Mouse (Mus musculus): ENCODE data around the gene Htr1d. TPM values are rescaled to one million over a fixed set of nuclear protein-coding genes. Genes with fewer than 3 reads are reported as not detected.

The Htr1d gene
- 0.37 and 0.38 TPM in 2 replicates for polyA plus RNA-seq (2015; fragmentation: Nextera tagmentation; extraction: Ambion mirVana)

DNA sequence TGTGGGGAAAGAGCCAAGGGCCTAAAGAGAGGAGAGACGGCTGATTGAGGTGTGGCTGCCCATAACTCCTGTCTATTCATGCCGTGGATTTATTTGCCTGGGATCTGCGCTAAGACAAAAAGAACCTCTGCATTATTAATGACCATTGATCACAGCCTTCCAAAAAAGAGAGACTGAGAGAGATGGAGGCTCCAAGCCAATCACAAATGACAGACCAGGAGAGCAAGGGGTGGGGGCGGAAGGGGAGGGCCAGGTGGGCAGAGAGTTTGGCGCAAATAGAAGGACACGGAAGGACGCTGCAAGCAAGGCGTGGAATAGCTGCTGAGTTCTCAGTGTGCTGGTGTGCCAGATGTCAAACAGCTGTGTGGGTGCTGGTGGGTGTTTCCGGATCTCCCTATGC, at the start of gene Htr1d:
TSS of gene Htr1d (plus strand) at position 301 of the 400 bp plus-strand sequence.
- peaks cover 61% of the 10 kb centered on the region for H3K27me3 ChIP-seq
- no peaks in the 10 kb centered on the region for H3K9me3 ChIP-seq (replicated peaks)
- H3K36me3 ChIP-seq (ENCODE audit: poor library complexity, severe bottlenecking) = no peaks in the 10 kb centered on the region
- peak within 1 kb of the TSS; percentile 79 for H3K4me2 ChIP-seq
- peak within 1 kb of the TSS; percentile 45 for H3K4me3 ChIP-seq
- no peak within 1 kb of the TSS for H3K27ac ChIP-seq
- 72% methylated on average over 9 of the region's 9 CpGs for WGBS
- H3K9ac ChIP-seq = peak within 1 kb of the TSS; percentile 68
- ATAC-seq = no peak
- peaks cover 18% of the 10 kb centered on the region for H3K4me1 ChIP-seq

- no peak overlapping the region for H3K4me3 ChIP-seq
- ATAC-seq = no peak
- 82% methylated on average over 5 of the region's 5 CpGs for WGBS
- peaks cover 12% of the 10 kb centered on the region for H3K4me1 ChIP-seq
- no peaks in the 10 kb centered on the region for H3K27me3 ChIP-seq
- H3K9ac ChIP-seq = no peak overlapping the region
- no peak overlapping the region for H3K4me2 ChIP-seq
- no peak overlapping the region for H3K27ac ChIP-seq
- H3K36me3 ChIP-seq (ENCODE audit: poor library complexity, severe bottlenecking) = no peaks in the 10 kb centered on the region
- no peaks in the 10 kb centered on the region for H3K9me3 ChIP-seq (replicated peaks)
Observed at GRCm38 (mm10) chr4:136377001-136377400, 46.3 kb upstream of the Htr1d start.

DNA sequence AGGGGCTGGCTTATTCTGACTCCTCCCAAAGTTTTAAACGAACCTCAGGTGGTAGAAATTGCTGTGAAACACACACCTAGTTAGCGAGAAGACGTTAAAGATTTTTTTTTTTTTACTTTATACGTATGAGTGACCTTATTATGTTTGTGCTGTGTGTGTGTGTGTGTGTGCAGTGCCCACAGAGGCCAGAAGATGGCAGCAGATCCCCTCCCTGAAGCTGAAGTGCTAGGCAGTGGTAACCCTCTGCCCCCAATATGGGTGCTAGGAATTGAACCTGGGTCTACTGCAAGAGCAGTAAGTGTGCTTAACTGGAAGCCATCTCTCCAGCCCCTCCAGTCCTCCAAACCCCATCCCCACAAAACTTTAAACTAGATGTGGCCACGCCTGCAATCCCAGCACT, 40.3 kb upstream of the Htr1d start:
- no peak overlapping the region for H3K27ac ChIP-seq
- no peaks in the 10 kb centered on the region; the same call in 1 of the 2 replicates for H3K9me3 ChIP-seq (replicated peaks)
- no peak overlapping the region for H3K9ac ChIP-seq
- WGBS = 83% methylated on average over 5 of the region's 5 CpGs
- no peaks in the 10 kb centered on the region for H3K27me3 ChIP-seq
- no peaks in the 10 kb centered on the region for H3K4me1 ChIP-seq
- no peak overlapping the region for H3K4me3 ChIP-seq
- no peaks in the 10 kb centered on the region for H3K36me3 ChIP-seq (ENCODE audit: poor library complexity, severe bottlenecking)
- no peak for ATAC-seq
- H3K4me2 ChIP-seq = no peak overlapping the region

DNA sequence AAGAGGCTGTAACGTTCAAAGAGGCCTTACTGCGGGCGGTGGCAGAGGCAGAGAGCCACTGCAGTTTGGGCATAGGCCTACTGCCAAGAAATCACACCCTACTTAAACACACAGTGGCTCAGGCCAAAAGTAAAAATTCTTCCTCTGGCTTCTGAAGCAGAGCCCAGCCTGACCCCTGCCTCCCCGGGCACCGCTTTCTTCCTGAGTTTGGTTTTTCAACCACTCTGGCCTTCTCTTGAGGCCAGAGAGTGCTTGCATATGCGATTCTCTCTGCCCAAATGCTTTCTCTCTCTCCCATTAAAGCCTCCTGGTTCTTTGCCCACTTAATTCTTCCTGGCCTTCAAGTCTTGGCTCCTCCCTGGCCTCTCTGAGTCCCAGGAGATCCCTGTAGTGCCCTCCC, 39.5 kb upstream of the Htr1d start:
- no peak for ATAC-seq
- Histone ChIP-seq H3K4me3 (no peak overlapping the region), H3K4me1 (no peaks in the 10 kb centered on the region), H3K36me3 (ENCODE audit: poor library complexity, severe bottlenecking) (no peaks in the 10 kb centered on the region), H3K9me3 (replicated peaks) (no peaks in the 10 kb centered on the region; the same call in 1 of the 2 replicates), H3K27ac (no peak overlapping the region), H3K4me2 (no peak overlapping the region), H3K9ac (no peak overlapping the region), H3K27me3 (no peaks in the 10 kb centered on the region)
- 86% methylated on average over 6 of the region's 6 CpGs for WGBS

- no peak for ATAC-seq
- Histone ChIP-seq H3K36me3 (ENCODE audit: poor library complexity, severe bottlenecking) (no peaks in the 10 kb centered on the region), H3K4me1 (no peaks in the 10 kb centered on the region), H3K9ac (no peak overlapping the region), H3K27me3 (no peaks in the 10 kb centered on the region), H3K4me2 (no peak overlapping the region), H3K27ac (no peak overlapping the region), H3K9me3 (replicated peaks) (no peaks in the 10 kb centered on the region; the same call in 1 of the 2 replicates), H3K4me3 (no peak overlapping the region)
- 57% methylated on average over 11 of the region's 11 CpGs for WGBS
Observed at GRCm38 (mm10) chr4:136387261-136387660, 36.1 kb upstream of the Htr1d start.

GRCm38 (mm10) chr4:136401806-136402205, 21.5 kb upstream of the Htr1d start:
- H3K36me3 ChIP-seq (ENCODE audit: poor library complexity, severe bottlenecking) = no peaks in the 10 kb centered on the region
- no peaks in the 10 kb centered on the region for H3K4me1 ChIP-seq
- no peak overlapping the region for H3K4me3 ChIP-seq
- H3K27ac ChIP-seq = no peak overlapping the region
- no peaks in the 10 kb centered on the region for H3K9me3 ChIP-seq (replicated peaks)
- H3K9ac ChIP-seq = no peak overlapping the region
- no peak overlapping the region for H3K4me2 ChIP-seq
- 91% methylated on average over 10 of the region's 10 CpGs for WGBS
- no peak for ATAC-seq
- no peaks in the 10 kb centered on the region for H3K27me3 ChIP-seq

GRCm38 (mm10) chr4:136407831-136408230, 15.5 kb upstream of the Htr1d start:
- Histone ChIP-seq H3K4me2 (no peak overlapping the region), H3K4me1 (no peaks in the 10 kb centered on the region), H3K27me3 (no peaks in the 10 kb centered on the region), H3K9ac (no peak overlapping the region), H3K4me3 (no peak overlapping the region), H3K27ac (no peak overlapping the region), H3K36me3 (ENCODE audit: poor library complexity, severe bottlenecking) (no peaks in the 10 kb centered on the region), H3K9me3 (replicated peaks) (no peaks in the 10 kb centered on the region)
- ATAC-seq = no peak
- 76% methylated on average over 11 of the region's 11 CpGs for WGBS

- H3K9me3 ChIP-seq (replicated peaks) = no peaks in the 10 kb centered on the region
- no peak for ATAC-seq
- no peaks in the 10 kb centered on the region for H3K36me3 ChIP-seq (ENCODE audit: poor library complexity, severe bottlenecking)
- H3K9ac ChIP-seq = no peak overlapping the region
- no peak overlapping the region for H3K4me3 ChIP-seq
- peak overlapping the region; percentile 49 for H3K27ac ChIP-seq
- WGBS = 66% methylated on average over 10 of the region's 10 CpGs
- H3K27me3 ChIP-seq = no peaks in the 10 kb centered on the region
- H3K4me2 ChIP-seq = no peak overlapping the region
- no peaks in the 10 kb centered on the region for H3K4me1 ChIP-seq
Observed at GRCm38 (mm10) chr4:136411995-136412765, 11.1 kb upstream of the Htr1d start.

- WGBS = 87% methylated on average over 9 of the region's 9 CpGs
- ATAC-seq = no peak
Observed at GRCm38 (mm10) chr4:136415477-136415876, 7.8 kb upstream of the Htr1d start.

DNA sequence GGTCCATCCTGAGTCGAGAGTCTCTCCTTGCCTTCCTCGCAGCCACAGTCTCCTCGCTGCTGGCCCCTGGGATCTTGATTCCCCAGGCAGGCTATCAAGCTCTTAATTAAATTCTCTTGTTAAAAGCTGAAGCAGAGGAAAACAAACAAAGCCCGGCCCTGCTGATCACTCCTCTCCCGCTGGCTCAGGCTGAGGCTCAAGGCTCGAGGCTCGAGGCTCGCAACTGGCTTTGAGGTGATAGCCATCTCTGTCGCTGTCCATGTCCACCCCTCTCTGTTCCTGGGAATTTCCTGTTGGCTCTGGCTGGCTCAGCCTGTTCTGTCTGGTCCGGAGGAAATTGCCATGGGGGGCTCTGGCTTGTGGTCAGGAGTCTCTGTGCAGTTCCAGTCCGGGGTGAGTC, 4.4 kb upstream of the Htr1d start:
- Histone ChIP-seq H3K36me3 (ENCODE audit: poor library complexity, severe bottlenecking) (no peaks in the 10 kb centered on the region), H3K9me3 (replicated peaks) (no peaks in the 10 kb centered on the region), H3K27ac (no peak overlapping the region), H3K9ac (no peak overlapping the region), H3K4me1 (peaks cover 7% of the 10 kb centered on the region; the same call in 1 of the 2 replicates), H3K27me3 (peaks cover 40% of the 10 kb centered on the region), H3K4me2 (no peak overlapping the region), H3K4me3 (no peak overlapping the region)
- 7% methylated on average over 11 of the region's 11 CpGs for WGBS
- ATAC-seq = no peak

More at GRCm38 (mm10) chr4:136415477-136415876, 7.8 kb upstream of the Htr1d start:
- no peak overlapping the region for H3K27ac ChIP-seq
- H3K9ac ChIP-seq = no peak overlapping the region
- no peaks in the 10 kb centered on the region for H3K9me3 ChIP-seq (replicated peaks)
- H3K4me2 ChIP-seq = no peak overlapping the region
- H3K4me3 ChIP-seq = no peak overlapping the region
- peaks cover 6% of the 10 kb centered on the region; the same call in 1 of the 2 replicates for H3K4me1 ChIP-seq
- H3K36me3 ChIP-seq (ENCODE audit: poor library complexity, severe bottlenecking) = no peaks in the 10 kb centered on the region
- H3K27me3 ChIP-seq = peaks cover 10% of the 10 kb centered on the region; the same call in 1 of the 2 replicates

DNA sequence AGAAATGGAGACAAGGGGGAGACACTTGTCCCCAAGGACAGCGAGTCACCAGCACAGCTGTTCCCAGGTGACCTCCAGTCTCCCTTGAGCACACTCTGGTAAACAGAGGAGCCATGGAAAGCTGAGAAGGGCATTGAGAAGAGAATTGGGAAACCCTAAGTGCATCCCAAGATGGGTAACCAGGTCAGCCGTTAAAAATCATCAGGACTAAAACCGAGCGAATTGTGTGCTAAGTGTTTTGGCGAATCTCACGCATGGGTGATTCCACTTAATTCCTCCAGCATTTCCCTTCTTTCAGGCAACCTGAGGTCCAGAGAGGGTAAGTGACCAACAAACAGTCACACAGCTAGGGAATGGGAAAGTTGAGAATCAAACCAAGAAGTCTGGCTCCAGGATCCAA, 3.9 kb upstream of the Htr1d start:
- H3K9me3 ChIP-seq (replicated peaks) = no peaks in the 10 kb centered on the region
- no peak for ATAC-seq

GRCm38 (mm10) chr4:136424120-136424999, 1.0 kb downstream of the Htr1d start:
- under 1% methylated on average over 50 of the region's 70 CpGs for WGBS
- ATAC-seq = 0 out of 2 replicates have a peak, but pooled peaks have one; percentile 24

More for the DNA sequence above, 3.9 kb upstream of the Htr1d start:
- Histone ChIP-seq H3K4me3 (no peak overlapping the region), H3K4me2 (no peak overlapping the region), H3K4me1 (peaks cover 11% of the 10 kb centered on the region), H3K9ac (no peak overlapping the region), H3K27me3 (peaks cover 45% of the 10 kb centered on the region), H3K27ac (no peak overlapping the region), H3K36me3 (ENCODE audit: poor library complexity, severe bottlenecking) (no peaks in the 10 kb centered on the region)
- WGBS = 39% methylated on average over 6 of the region's 6 CpGs

More at GRCm38 (mm10) chr4:136424120-136424999, 1.0 kb downstream of the Htr1d start:
- Histone ChIP-seq H3K9ac (peak overlapping the region; percentile 68), H3K27ac (no peak overlapping the region), H3K36me3 (ENCODE audit: poor library complexity, severe bottlenecking) (no peaks in the 10 kb centered on the region), H3K9me3 (replicated peaks) (no peaks in the 10 kb centered on the region), H3K4me3 (peak overlapping the region; percentile 45), H3K4me1 (peaks cover 12% of the 10 kb centered on the region), H3K27me3 (peaks cover 58% of the 10 kb centered on the region), H3K4me2 (peak overlapping the region; percentile 79)

Measured in forebrain, embryonic 13.5 days (tissue).